Mouse (Mus musculus) spleen, postnatal 14 days (tissue): ENCODE measurements around the gene Gnaz.

Experiments used
- DNase-seq, 2 experiments: peaks; one replicate each; pipeline ENCODE4 v3.0.0; 2021 to 2022; ENCODE audit warnings: low spot score in 2 of 2

The Gnaz gene

DNA sequence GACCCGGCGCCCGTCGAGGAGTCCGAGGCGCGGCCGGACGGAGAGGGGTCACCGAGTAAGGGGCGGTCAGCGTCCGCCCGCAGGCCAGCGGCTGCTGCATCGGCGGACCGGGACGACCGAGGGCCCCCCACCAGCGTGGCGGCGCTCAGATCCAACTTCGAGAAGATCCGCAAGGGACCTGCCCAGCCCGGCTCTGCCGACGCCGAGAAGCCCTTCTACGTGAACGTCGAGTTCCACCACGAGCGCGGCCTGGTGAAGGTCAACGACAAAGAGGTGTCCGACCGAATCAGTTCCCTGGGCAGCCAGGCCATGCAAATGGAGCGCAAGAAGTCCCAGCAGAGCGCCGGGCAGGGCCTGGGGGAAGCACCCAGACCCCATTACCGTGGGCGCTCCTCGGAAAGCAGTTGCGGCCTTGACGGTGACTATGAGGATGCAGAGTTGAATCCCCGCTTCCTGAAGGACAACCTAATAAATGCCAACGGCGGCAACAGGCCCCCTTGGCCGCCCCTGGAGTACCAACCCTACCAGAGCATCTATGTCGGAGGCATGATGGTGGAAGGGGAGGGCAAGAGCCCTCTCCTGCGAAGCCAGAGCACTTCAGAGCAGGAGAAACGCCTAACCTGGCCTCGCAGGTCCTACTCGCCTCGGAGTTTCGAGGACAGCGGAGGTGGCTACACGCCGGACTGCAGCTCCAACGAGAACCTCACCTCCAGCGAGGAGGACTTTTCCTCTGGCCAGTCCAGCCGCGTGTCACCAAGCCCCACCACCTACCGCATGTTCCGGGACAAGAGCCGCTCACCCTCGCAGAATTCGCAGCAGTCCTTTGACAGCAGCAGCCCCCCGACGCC, 94.6 kb downstream of the Gnaz start:
- no peak for DNase-seq

DNA sequence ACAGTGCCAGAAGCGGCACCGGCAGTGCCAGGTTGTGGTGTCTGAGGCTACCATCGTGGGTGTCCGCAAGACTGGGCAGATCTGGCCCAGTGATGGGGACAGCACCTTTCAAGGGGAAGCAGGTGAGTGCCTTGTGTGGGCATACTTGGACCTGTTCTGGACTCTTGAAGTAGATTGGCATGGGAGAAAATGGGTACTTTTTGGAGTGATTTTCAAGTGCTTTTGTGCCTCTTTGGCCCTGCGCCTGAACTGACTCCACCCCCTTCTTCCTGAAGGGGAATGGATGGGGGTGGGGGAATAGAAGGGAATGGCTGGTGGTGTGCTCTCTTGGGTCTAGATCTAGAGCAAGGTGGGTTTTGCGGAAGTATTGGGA, 95.2 kb downstream of the Gnaz start:
- no peak for DNase-seq

GRCm38 (mm10) chr10:75062621-75063020, 95.6 kb downstream of the Gnaz start:
- DNase-seq: no peak

DNA sequence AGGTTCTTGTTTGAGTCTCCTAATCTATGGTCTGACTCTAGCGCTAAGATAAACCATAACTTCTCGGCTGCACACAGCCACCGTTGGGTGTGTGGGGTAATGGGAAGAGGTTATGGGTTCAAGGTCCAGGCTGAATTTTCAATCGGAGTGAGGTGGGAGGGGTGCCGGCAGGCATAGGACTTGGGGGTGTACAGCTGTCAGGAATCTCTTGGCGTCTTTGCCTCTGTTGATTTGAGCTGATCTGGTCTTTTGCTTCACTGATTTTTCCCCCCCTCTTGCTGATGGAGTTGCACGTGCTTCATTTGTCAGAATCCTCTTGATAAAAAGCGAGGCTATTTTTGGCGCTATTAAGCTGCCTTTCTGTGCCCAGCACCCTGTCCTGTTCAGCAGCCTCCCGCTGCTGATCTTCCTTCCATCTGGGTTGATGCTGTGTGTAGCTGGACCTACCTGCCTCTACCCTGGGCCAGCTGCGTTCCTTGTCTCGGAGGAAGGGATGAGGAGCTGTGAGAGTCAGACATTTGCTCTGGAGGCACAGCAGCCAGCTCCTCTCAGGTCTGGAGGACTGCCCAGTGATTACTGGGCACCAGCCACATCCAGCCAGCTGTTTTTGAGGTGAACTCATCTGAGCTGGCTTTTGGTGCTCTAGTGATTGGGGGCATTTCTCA, 96.5 kb downstream of the Gnaz start:
- no peak for DNase-seq

DNA sequence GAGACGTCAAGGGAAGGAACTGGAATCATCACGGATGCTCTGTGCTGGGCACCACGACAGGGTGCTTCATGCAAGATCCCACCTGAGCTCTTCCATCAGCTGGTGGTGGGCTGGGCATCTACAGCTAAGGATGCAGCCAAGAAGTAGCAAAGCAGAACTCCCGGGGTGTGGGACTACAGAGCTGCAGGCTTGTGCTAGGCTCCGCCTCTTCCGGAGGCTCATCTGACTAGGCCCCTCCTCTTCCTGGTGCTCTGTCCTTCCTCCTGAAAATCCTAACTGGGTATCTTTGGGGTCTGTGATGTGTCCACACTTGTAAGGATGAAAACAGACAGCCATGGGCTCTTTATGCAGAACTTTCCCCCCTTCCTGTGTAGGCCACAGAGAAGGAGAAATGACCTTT, 98.7 kb downstream of the Gnaz start:
- DNase-seq: no peak
